ENCODE assay signal across 15 mouse cellular contexts in genomic region chr6:149155031-149155841, GRCm38 (mm10). TPM values are rescaled to one million over a fixed set of nuclear protein-coding genes. Genes with fewer than 3 reads are reported as not detected.
DNase-seq lines count a peak whose midpoint lies in the region; ATAC-seq and TF ChIP-seq lines count a peak whose summit lies in the region.
"Had no signal": no experiment of that assay in that cellular context is flagged by ENCODE, and none has a peak within 500 bp of the region (broad histone marks: within the 10 kb centered on the region; RNA-seq: fewer than 3 reads in every experiment).

No protein-coding gene starts in this region.

- no peak for DNase-seq in heart, embryonic 10.5 days (ENCODE audit: low spot score)
- DNase-seq in heart, adult 2 months = no peak
- no peak for DNase-seq in midbrain, embryonic 10.5 days (ENCODE audit: low spot score)
- DNase-seq in kidney, adult 9 months = peak; percentile 67
- DNase-seq in embryo, embryonic 10 days (ENCODE audit: low spot score) = no peak
- no peak for DNase-seq in adrenal gland, postnatal 10 days
- DNase-seq: lung, postnatal 14 days; right cerebral cortex, postnatal 25 days had no signal

- peaks cover 19% of the 10 kb centered on the region for H3K4me1 ChIP-seq in heart, embryonic 10.5 days
- no peaks in the 10 kb centered on the region for H3K4me1 ChIP-seq in heart, adult 2 months (ENCODE audit: control insufficient read depth, insufficient read depth, low read length)
- H3K4me1 ChIP-seq in midbrain, embryonic 10.5 days = peaks cover 18% of the 10 kb centered on the region
- H3K4me1 ChIP-seq in midbrain, embryonic 15.5 days = no peaks in the 10 kb centered on the region
- H3K4me1 ChIP-seq in stomach, embryonic 14.5 days (ENCODE audit: control insufficient read depth, insufficient read depth, low read length) = peaks cover 4% of the 10 kb centered on the region; the same call in 1 of the 2 replicates

- WGBS in heart, embryonic 10.5 days = 31% methylated on average over 3 of the region's 3 CpGs
- WGBS in heart, adult 2 months = 54% methylated on average over 3 of the region's 3 CpGs
- WGBS in midbrain, embryonic 10.5 days = 73% methylated on average over 3 of the region's 3 CpGs
- 86% methylated on average over 3 of the region's 3 CpGs for WGBS in midbrain, embryonic 15.5 days
- 28% methylated on average over 3 of the region's 3 CpGs for WGBS in stomach, embryonic 14.5 days

- H3K9ac ChIP-seq in heart, adult 2 months (ENCODE audit: low read depth, low read length) = no peak overlapping the region
- no peak overlapping the region for H3K9ac ChIP-seq in midbrain, embryonic 15.5 days
- no peak overlapping the region for H3K9ac ChIP-seq in stomach, embryonic 14.5 days (replicated peaks; ENCODE audit: low read depth, low read length)
- H3K9ac ChIP-seq: embryonic facial prominence, embryonic 13.5 days; hindbrain, embryonic 13.5 days had no signal

- intact Hi-C loops in heart, adult 2 months (cut with DNase I) = no loop called here

- H3K4me2 ChIP-seq in midbrain, embryonic 15.5 days = no peak overlapping the region
- H3K4me2 ChIP-seq in stomach, embryonic 14.5 days (replicated peaks; ENCODE audit: low read depth, low read length) = no peak overlapping the region
- H3K4me2 ChIP-seq: embryonic facial prominence, embryonic 13.5 days; hindbrain, embryonic 13.5 days had no signal

- no peak for TF ChIP-seq EP300 in heart, adult 2 months (IDR thresholded peaks at IDR 0.05; ENCODE audit: insufficient read depth, low read depth, low read length)

- no peaks in the 10 kb centered on the region for H3K79me2 ChIP-seq in heart, adult 2 months (replicated peaks; ENCODE audit: control insufficient read depth, insufficient read depth, low read length)

- H3K27ac ChIP-seq in heart, embryonic 10.5 days = peak overlapping the region; percentile 74
- no peak overlapping the region for H3K27ac ChIP-seq in heart, adult 2 months
- peak overlapping the region; percentile 74; the same call in 1 of the 2 replicates for H3K27ac ChIP-seq in midbrain, embryonic 10.5 days (replicated peaks)
- no peak overlapping the region for H3K27ac ChIP-seq in midbrain, embryonic 15.5 days
- peak overlapping the region; percentile 58 for H3K27ac ChIP-seq in stomach, embryonic 14.5 days (ENCODE audit: low read length)
- H3K27ac ChIP-seq: embryonic facial prominence, embryonic 13.5 days; hindbrain, embryonic 13.5 days had no signal

- no peak for TF ChIP-seq CTCF in heart, adult 2 months (IDR thresholded peaks at IDR 0.05)

- no peaks in the 10 kb centered on the region for H3K27me3 ChIP-seq in heart, embryonic 10.5 days (ENCODE audit: insufficient read depth, poor library complexity, severe bottlenecking)
- no peaks in the 10 kb centered on the region for H3K27me3 ChIP-seq in heart, adult 2 months (ENCODE audit: control insufficient read depth, insufficient read depth, low read length)
- H3K27me3 ChIP-seq in midbrain, embryonic 10.5 days (ENCODE audit: low read depth, poor library complexity, severe bottlenecking) = no peaks in the 10 kb centered on the region
- H3K27me3 ChIP-seq in midbrain, embryonic 15.5 days (replicated peaks) = no peaks in the 10 kb centered on the region
- H3K27me3 ChIP-seq in stomach, embryonic 14.5 days (ENCODE audit: control insufficient read depth, insufficient read depth, low read length) = no peaks in the 10 kb centered on the region
- H3K27me3 ChIP-seq: embryonic facial prominence, embryonic 13.5 days; hindbrain, embryonic 13.5 days had no signal

- ATAC-seq in midbrain, embryonic 15.5 days (replicated peaks) = no peak
- peak; percentile 50 for ATAC-seq in stomach, embryonic 14.5 days (ENCODE audit: insufficient number of reproducible peaks, insufficient read depth, low FRiP score, low read depth)
- ATAC-seq: activated CD4-positive, CD25-positive, alpha-beta regulatory T cell, adult 4 months had no signal

- no peaks in the 10 kb centered on the region for H3K9me3 ChIP-seq in heart, embryonic 10.5 days
- no peaks in the 10 kb centered on the region for H3K9me3 ChIP-seq in midbrain, embryonic 10.5 days (replicated peaks)
- no peaks in the 10 kb centered on the region for H3K9me3 ChIP-seq in midbrain, embryonic 15.5 days
- H3K9me3 ChIP-seq in stomach, embryonic 14.5 days (ENCODE audit: control insufficient read depth, low read depth, low read length) = no peaks in the 10 kb centered on the region
- H3K9me3 ChIP-seq: embryonic facial prominence, embryonic 13.5 days; hindbrain, embryonic 13.5 days had no signal

- H3K4me3 ChIP-seq in heart, embryonic 10.5 days = no peak overlapping the region
- no peak overlapping the region for H3K4me3 ChIP-seq in heart, adult 2 months
- no peak overlapping the region for H3K4me3 ChIP-seq in midbrain, embryonic 10.5 days
- no peak overlapping the region for H3K4me3 ChIP-seq in midbrain, embryonic 15.5 days
- no peak overlapping the region for H3K4me3 ChIP-seq in stomach, embryonic 14.5 days (ENCODE audit: low read depth, low read length)
- H3K4me3 ChIP-seq: embryonic facial prominence, embryonic 13.5 days; hindbrain, embryonic 13.5 days had no signal

- TF ChIP-seq POLR2A in heart, adult 2 months (IDR thresholded peaks at IDR 0.05; ENCODE audit: insufficient read depth, low read depth, low read length) = no peak

- H3K36me3 ChIP-seq in heart, embryonic 10.5 days = peaks cover 52% of the 10 kb centered on the region
- peaks cover 2% of the 10 kb centered on the region for H3K36me3 ChIP-seq in heart, adult 2 months (ENCODE audit: control insufficient read depth, insufficient read depth, low read length)
- H3K36me3 ChIP-seq in midbrain, embryonic 10.5 days = peaks cover 65% of the 10 kb centered on the region
- peaks cover 11% of the 10 kb centered on the region; the same call in 1 of the 2 replicates for H3K36me3 ChIP-seq in midbrain, embryonic 15.5 days (replicated peaks)
- peaks cover 2% of the 10 kb centered on the region; the same call in 1 of the 2 replicates for H3K36me3 ChIP-seq in stomach, embryonic 14.5 days (ENCODE audit: control insufficient read depth, insufficient read depth, low read length)

RNA-seq across cellular contexts. Expression of gene Etfbkmt, which starts 15.6 kb away (rescaled TPM):
- polyA plus RNA-seq in heart, embryonic 10.5 days (2016; fragmentation: Nextera tagmentation; extraction: Ambion mirVana) = 14.0 and 19.9 TPM in 2 replicates
- 10 to 100 TPM; 24.2 to 38.8 TPM for total RNA-seq in heart, adult 2 months (2021)
- 12.8 and 43.9 TPM in 2 replicates for polyA plus RNA-seq in heart, adult 2 months (2012; rRNA removed)
- polyA plus RNA-seq in midbrain, embryonic 10.5 days (2016; fragmentation: Nextera tagmentation; extraction: Ambion mirVana) = 9.8 and 9.9 TPM in 2 replicates
- polyA plus RNA-seq in midbrain, embryonic 15.5 days (2015; fragmentation: Nextera tagmentation; extraction: Ambion mirVana) = 6.8 and 9.8 TPM in 2 replicates
- 18.8 and 19.1 TPM in 2 replicates for polyA plus RNA-seq in stomach, embryonic 14.5 days (2014; fragmentation: Nextera tagmentation; extraction: Ambion mirVana)
- total RNA-seq in adrenal gland, postnatal 10 days (2021) = 10 to 100 TPM; 23.6 to 43.5 TPM

RNA-seq across cellular contexts. Expression of gene Gm10203, which starts 25.3 kb away (rescaled TPM):
- not detected in 2 replicates for polyA plus RNA-seq in heart, embryonic 10.5 days (2016; fragmentation: Nextera tagmentation; extraction: Ambion mirVana)
- not detected for total RNA-seq in heart, adult 2 months (2021)
- not detected in 2 replicates for polyA plus RNA-seq in heart, adult 2 months (2012; rRNA removed)
- polyA plus RNA-seq in midbrain, embryonic 10.5 days (2016; fragmentation: Nextera tagmentation; extraction: Ambion mirVana) = not detected in 2 replicates
- not detected in 2 replicates for polyA plus RNA-seq in midbrain, embryonic 15.5 days (2015; fragmentation: Nextera tagmentation; extraction: Ambion mirVana)
- polyA plus RNA-seq in stomach, embryonic 14.5 days (2014; fragmentation: Nextera tagmentation; extraction: Ambion mirVana) = not detected in 2 replicates
- total RNA-seq in adrenal gland, postnatal 10 days (2021) = not detected
- polyA plus RNA-seq: activated CD4-positive, CD25-positive, alpha-beta regulatory T cell, adult 4 months; embryonic facial prominence, embryonic 13.5 days; hindbrain, embryonic 13.5 days; neural tube, embryonic 14.5 days; thymus, postnatal 0 days had no signal

RNA-seq across cellular contexts. Expression of gene Amn1, which starts 33.3 kb away (rescaled TPM):
- polyA plus RNA-seq in heart, embryonic 10.5 days (2016; fragmentation: Nextera tagmentation; extraction: Ambion mirVana) = 23.5 and 33.1 TPM in 2 replicates
- total RNA-seq in heart, adult 2 months (2021) = 10 to 100 TPM; 16.0 to 24.9 TPM
- polyA plus RNA-seq in heart, adult 2 months (2012; rRNA removed) = 7.4 and 12.0 TPM in 2 replicates
- 50.2 and 59.7 TPM in 2 replicates for polyA plus RNA-seq in midbrain, embryonic 10.5 days (2016; fragmentation: Nextera tagmentation; extraction: Ambion mirVana)
- polyA plus RNA-seq in midbrain, embryonic 15.5 days (2015; fragmentation: Nextera tagmentation; extraction: Ambion mirVana) = 104 and 105 TPM in 2 replicates
- 31.7 and 37.0 TPM in 2 replicates for polyA plus RNA-seq in stomach, embryonic 14.5 days (2014; fragmentation: Nextera tagmentation; extraction: Ambion mirVana)
- total RNA-seq in adrenal gland, postnatal 10 days (2021) = 10 to 100 TPM; 25.0 to 26.0 TPM

RNA-seq across cellular contexts. Expression of gene Dennd5b, which starts 53.8 kb away (rescaled TPM):
- polyA plus RNA-seq in heart, embryonic 10.5 days (2016; fragmentation: Nextera tagmentation; extraction: Ambion mirVana) = 7.3 and 10.2 TPM in 2 replicates
- total RNA-seq in heart, adult 2 months (2021) = 10 to 100 TPM; 16.0 to 17.8 TPM
- polyA plus RNA-seq in heart, adult 2 months (2012; rRNA removed) = 3.7 and 5.9 TPM in 2 replicates
- polyA plus RNA-seq in midbrain, embryonic 10.5 days (2016; fragmentation: Nextera tagmentation; extraction: Ambion mirVana) = 11.9 and 14.3 TPM in 2 replicates
- polyA plus RNA-seq in midbrain, embryonic 15.5 days (2015; fragmentation: Nextera tagmentation; extraction: Ambion mirVana) = 13.8 and 16.3 TPM in 2 replicates
- 11.7 and 12.1 TPM in 2 replicates for polyA plus RNA-seq in stomach, embryonic 14.5 days (2014; fragmentation: Nextera tagmentation; extraction: Ambion mirVana)
- 10 to 100 TPM; 19.0 to 19.1 TPM for total RNA-seq in adrenal gland, postnatal 10 days (2021)

Comparison
In these comparisons a context has a peak if more than half of its experiments do, and no peak if none do; other contexts are left out.
1. H3K27ac ChIP-seq: peak in heart, embryonic 10.5 days (single experiment), midbrain, embryonic 10.5 days (single experiment) and stomach, embryonic 14.5 days (single experiment); none in heart, adult 2 months (single experiment) and midbrain, embryonic 15.5 days (single experiment).